Mouse (Mus musculus) hindbrain, embryonic 11.5 days (tissue): ENCODE measurements around the gene Six5. TPM values are rescaled to one million over a fixed set of nuclear protein-coding genes. Genes with fewer than 3 reads are reported as not detected.

ENCODE experiments used
- ATAC-seq: fragments of 200-750 bp; cut with Nextera tagmentation; 2 replicates; pipeline ENCODE4 v1.8.0; 2017; ENCODE audit warnings: mild to moderate bottlenecking, moderate TSS enrichment, moderate library complexity; ENCODE audit not compliant: low FRiP score
- DNase-seq: peaks from one replicate; pipeline ENCODE4 v3.0.0-alpha.2; 2015; ENCODE audit warnings: low spot score
- H3K27ac ChIP-seq: fragments of 300-500 bp; sonication (generic); 2 replicates; pipeline ENCODE4 v1.5.1; 2014; ENCODE audit warnings: mild to moderate bottlenecking, low read depth, low read length
- H3K27me3 ChIP-seq: fragments of 300-500 bp; sonication (generic); 2 replicates; pipeline ENCODE4 v1.6.1; 2014; ENCODE audit warnings: mild to moderate bottlenecking, low read length, moderate library complexity, mixed read lengths; ENCODE audit not compliant: control insufficient read depth, insufficient read depth
- H3K36me3 ChIP-seq: fragments of 300-500 bp; sonication (generic); 2 replicates; pipeline ENCODE4 v1.6.1; 2014; ENCODE audit warnings: mild to moderate bottlenecking, low read length, moderate library complexity, mixed read lengths; ENCODE audit not compliant: control insufficient read depth, insufficient read depth
- H3K4me1 ChIP-seq: fragments of 300-500 bp; sonication (generic); replicated peaks from 2 replicates; pipeline ENCODE4 v1.6.1; 2014; ENCODE audit warnings: low read length, mixed read lengths; ENCODE audit not compliant: control insufficient read depth, insufficient read depth
- H3K4me2 ChIP-seq: fragments of 300-500 bp; sonication (generic); replicated peaks from 2 replicates; pipeline ENCODE4 v1.6.1; 2014; ENCODE audit warnings: mild to moderate bottlenecking, low read depth, low read length
- H3K4me3 ChIP-seq: fragments of 300-500 bp; sonication (generic); 2 replicates; pipeline ENCODE4 v1.5.1; 2014; ENCODE audit warnings: low read depth, low read length
- H3K9ac ChIP-seq: fragments of 300-500 bp; sonication (generic); 2 replicates; pipeline ENCODE4 v1.6.1; 2014; ENCODE audit warnings: low read depth, low read length
- H3K9me3 ChIP-seq: fragments of 300-500 bp; sonication (generic); 2 replicates; pipeline ENCODE4 v1.6.1; 2016; ENCODE audit warnings: low read length; ENCODE audit not compliant: control insufficient read depth
- WGBS: fragments of 180-500 bp; shearing (Covaris S2); extraction: QIAGEN DNeasy Blood & Tissue Kit; methylation state at CpG from one replicate; pipeline ENCODE4 v1.1.7; 2014; 5-methylcytosine and 5-hydroxymethylcytosine counted together
- polyA plus RNA-seq: library from polyadenylated mRNA; unstranded; fragments of >200 nt; fragmentation: Nextera tagmentation; extraction: Ambion mirVana; gene quantifications from 2 replicates; pipeline ENCODE4 v1.2.1, GENCODE M21; 2014

The Six5 gene
- polyA plus RNA-seq, 1 experiment from 2014 or later, result 7.2 TPM

- Histone ChIP-seq H3K9ac (peak overlapping the region; percentile 90), H3K36me3 (0 out of 2 replicates have a peak, but pooled peaks cover 2% of the 10 kb centered on the region), H3K9me3 (no peaks in the 10 kb centered on the region), H3K4me3 (peak overlapping the region; percentile 72), H3K4me2 (peak overlapping the region; percentile 99), H3K4me1 (peaks cover 14% of the 10 kb centered on the region; the same call in 1 of the 2 replicates), H3K27ac (no peak overlapping the region), H3K27me3 (no peaks in the 10 kb centered on the region; the same call in 1 of the 2 replicates)
- DNase-seq, result no peak
- 50% methylated on average over 5 of the region's 5 CpGs for WGBS
- ATAC-seq, result no peak
Observed at GRCm38 (mm10) chr7:19096421-19096976, 2.1 kb downstream of the Six5 start.

GRCm38 (mm10) chr7:19097217-19097616, 2.8 kb downstream of the Six5 start:
- Histone ChIP-seq H3K4me1 (peaks cover 9% of the 10 kb centered on the region; the same call in 1 of the 2 replicates), H3K4me2 (no peak overlapping the region), H3K27me3 (no peaks in the 10 kb centered on the region), H3K4me3 (no peak overlapping the region), H3K27ac (no peak overlapping the region), H3K36me3 (0 out of 2 replicates have a peak, but pooled peaks cover 2% of the 10 kb centered on the region), H3K9ac (no peak overlapping the region), H3K9me3 (no peaks in the 10 kb centered on the region)
- DNase-seq (no peak), ATAC-seq (no peak)
- 71% methylated on average over 2 of the region's 2 CpGs for WGBS

GRCm38 (mm10) chr7:19097863-19098262, 3.5 kb downstream of the Six5 start:
- Histone ChIP-seq H3K27me3 (no peaks in the 10 kb centered on the region), H3K27ac (no peak overlapping the region), H3K4me2 (no peak overlapping the region), H3K4me3 (no peak overlapping the region), H3K9ac (no peak overlapping the region), H3K9me3 (no peaks in the 10 kb centered on the region), H3K36me3 (0 out of 2 replicates have a peak, but pooled peaks cover 2% of the 10 kb centered on the region), H3K4me1 (peaks cover 5% of the 10 kb centered on the region; the same call in 1 of the 2 replicates)
- DNase-seq (no peak), ATAC-seq (no peak)

GRCm38 (mm10) chr7:19098811-19099210, 4.4 kb downstream of the Six5 start:
- no peaks in the 10 kb centered on the region for H3K27me3 ChIP-seq
- 61% methylated on average over 7 of the region's 7 CpGs for WGBS
- H3K4me1 ChIP-seq, result peaks cover 5% of the 10 kb centered on the region; the same call in 1 of the 2 replicates
- DNase-seq (no peak), ATAC-seq (no peak)
- no peak overlapping the region for H3K4me3 ChIP-seq
- H3K27ac ChIP-seq, result no peak overlapping the region
- no peaks in the 10 kb centered on the region for H3K9me3 ChIP-seq
- H3K4me2 ChIP-seq, result no peak overlapping the region
- no peak overlapping the region for H3K9ac ChIP-seq
- H3K36me3 ChIP-seq, result 0 out of 2 replicates have a peak, but pooled peaks cover 2% of the 10 kb centered on the region

GRCm38 (mm10) chr7:19100290-19100689, 5.9 kb downstream of the Six5 start:
- Histone ChIP-seq H3K4me1 (peaks cover 5% of the 10 kb centered on the region; the same call in 1 of the 2 replicates), H3K27ac (no peak overlapping the region), H3K9ac (no peak overlapping the region), H3K9me3 (no peaks in the 10 kb centered on the region), H3K27me3 (no peaks in the 10 kb centered on the region), H3K4me2 (no peak overlapping the region), H3K4me3 (no peak overlapping the region; the same call in 1 of the 2 replicates), H3K36me3 (0 out of 2 replicates have a peak, but pooled peaks cover 2% of the 10 kb centered on the region)
- DNase-seq (no peak), ATAC-seq (no peak)
- WGBS, result 82% methylated on average over 1 of the region's 1 CpGs

GRCm38 (mm10) chr7:19103741-19104140, 9.3 kb downstream of the Six5 start:
- ATAC-seq, result no peak
- DNase-seq, result no peak
- Histone ChIP-seq H3K4me1 (no peaks in the 10 kb centered on the region), H3K4me2 (no peak overlapping the region), H3K27me3 (no peaks in the 10 kb centered on the region), H3K36me3 (no peaks in the 10 kb centered on the region), H3K9ac (no peak overlapping the region), H3K9me3 (no peaks in the 10 kb centered on the region), H3K27ac (no peak overlapping the region), H3K4me3 (no peak overlapping the region)

GRCm38 (mm10) chr7:19104486-19104885, 10.1 kb downstream of the Six5 start:
- Histone ChIP-seq H3K27ac (no peak overlapping the region), H3K9ac (no peak overlapping the region), H3K27me3 (no peaks in the 10 kb centered on the region), H3K4me2 (no peak overlapping the region), H3K9me3 (no peaks in the 10 kb centered on the region), H3K36me3 (no peaks in the 10 kb centered on the region), H3K4me3 (no peak overlapping the region), H3K4me1 (no peaks in the 10 kb centered on the region)
- no peak for ATAC-seq
- WGBS, result 84% methylated on average over 2 of the region's 2 CpGs
- DNase-seq, result no peak

- ATAC-seq (no peak), DNase-seq (no peak)
- Histone ChIP-seq H3K27me3 (no peaks in the 10 kb centered on the region), H3K36me3 (no peaks in the 10 kb centered on the region), H3K4me3 (no peak overlapping the region), H3K9ac (no peak overlapping the region), H3K27ac (no peak overlapping the region), H3K4me2 (no peak overlapping the region), H3K4me1 (no peaks in the 10 kb centered on the region), H3K9me3 (no peaks in the 10 kb centered on the region)
- WGBS, result 60% methylated on average over 3 of the region's 3 CpGs
Observed at GRCm38 (mm10) chr7:19107436-19107835, 13.0 kb downstream of the Six5 start.

- no peaks in the 10 kb centered on the region for H3K9me3 ChIP-seq
- no peak for DNase-seq
- no peak overlapping the region for H3K9ac ChIP-seq
- H3K4me3 ChIP-seq, result no peak overlapping the region
- H3K4me1 ChIP-seq, result no peaks in the 10 kb centered on the region
- H3K36me3 ChIP-seq, result no peaks in the 10 kb centered on the region
- H3K27me3 ChIP-seq, result no peaks in the 10 kb centered on the region
- WGBS, result 79% methylated on average over 1 of the region's 1 CpGs
- H3K4me2 ChIP-seq, result no peak overlapping the region
- no peak overlapping the region for H3K27ac ChIP-seq
- ATAC-seq, result no peak
Observed at GRCm38 (mm10) chr7:19109565-19109964, 15.2 kb downstream of the Six5 start.
